Mouse (Mus musculus): ENCODE results near the gene Pcyt2. TPM values are rescaled to one million over a fixed set of nuclear protein-coding genes. Genes with fewer than 3 reads are reported as not detected.

Gene Pcyt2
- polyA plus RNA-seq, 1 experiment from 2014 or later, result 164 TPM

DNA sequence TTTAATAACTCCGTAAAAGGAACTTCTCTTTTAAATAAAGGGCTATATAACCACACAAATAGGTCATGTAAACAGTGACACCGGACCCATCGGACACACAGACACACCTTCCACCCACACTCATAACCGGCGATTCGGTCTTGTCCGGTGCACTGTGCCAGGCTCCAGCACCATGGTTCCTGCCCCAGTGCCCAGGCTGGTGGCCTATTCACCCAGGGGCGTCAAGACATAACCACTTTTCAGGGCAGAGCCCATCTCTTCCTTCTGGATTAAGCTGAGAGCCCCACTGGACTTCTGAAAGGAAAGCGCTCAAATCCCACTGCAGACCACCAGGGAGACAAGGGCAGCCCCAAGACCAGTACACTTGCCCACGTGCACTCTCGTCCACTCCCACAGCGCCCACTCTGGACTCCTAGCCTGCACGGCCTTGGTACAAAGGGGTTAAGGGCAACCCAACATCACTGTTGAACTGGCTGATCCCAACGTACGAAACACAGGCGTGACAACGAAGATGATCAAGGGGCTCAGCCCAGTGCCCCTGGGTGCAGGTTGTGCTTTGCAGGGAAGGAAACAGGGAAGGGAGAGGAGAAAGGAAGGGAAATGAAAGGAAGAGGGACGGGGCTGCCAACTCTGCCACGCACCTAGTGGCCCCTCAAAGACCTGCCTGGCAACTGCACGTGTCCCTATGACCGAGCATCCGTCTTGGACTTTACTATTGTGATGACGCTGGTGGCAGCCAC, 11.0 kb upstream of the Pcyt2 start:
- peaks cover 17% of the 10 kb centered on the region for H3K36me3 ChIP-seq (ENCODE audit: insufficient read depth, low read length)
- no peak overlapping the region for H3K4me3 ChIP-seq (ENCODE audit: low read length)
- no peak overlapping the region for H3K27ac ChIP-seq (ENCODE audit: low read length)
- H3K4me2 ChIP-seq (replicated peaks; ENCODE audit: low read depth, low read length), result no peak overlapping the region
- no peaks in the 10 kb centered on the region for H3K27me3 ChIP-seq (ENCODE audit: insufficient read depth, low read length)
- WGBS, result 93% methylated on average over 23 of the region's 23 CpGs
- H3K9me3 ChIP-seq (ENCODE audit: low read length), result no peaks in the 10 kb centered on the region
- no peak for ATAC-seq (ENCODE audit: low FRiP score, low TSS enrichment)
- H3K4me1 ChIP-seq (ENCODE audit: insufficient read depth, low read length), result peaks cover 47% of the 10 kb centered on the region
- no peak overlapping the region for H3K9ac ChIP-seq (replicated peaks; ENCODE audit: low read length)

DNA sequence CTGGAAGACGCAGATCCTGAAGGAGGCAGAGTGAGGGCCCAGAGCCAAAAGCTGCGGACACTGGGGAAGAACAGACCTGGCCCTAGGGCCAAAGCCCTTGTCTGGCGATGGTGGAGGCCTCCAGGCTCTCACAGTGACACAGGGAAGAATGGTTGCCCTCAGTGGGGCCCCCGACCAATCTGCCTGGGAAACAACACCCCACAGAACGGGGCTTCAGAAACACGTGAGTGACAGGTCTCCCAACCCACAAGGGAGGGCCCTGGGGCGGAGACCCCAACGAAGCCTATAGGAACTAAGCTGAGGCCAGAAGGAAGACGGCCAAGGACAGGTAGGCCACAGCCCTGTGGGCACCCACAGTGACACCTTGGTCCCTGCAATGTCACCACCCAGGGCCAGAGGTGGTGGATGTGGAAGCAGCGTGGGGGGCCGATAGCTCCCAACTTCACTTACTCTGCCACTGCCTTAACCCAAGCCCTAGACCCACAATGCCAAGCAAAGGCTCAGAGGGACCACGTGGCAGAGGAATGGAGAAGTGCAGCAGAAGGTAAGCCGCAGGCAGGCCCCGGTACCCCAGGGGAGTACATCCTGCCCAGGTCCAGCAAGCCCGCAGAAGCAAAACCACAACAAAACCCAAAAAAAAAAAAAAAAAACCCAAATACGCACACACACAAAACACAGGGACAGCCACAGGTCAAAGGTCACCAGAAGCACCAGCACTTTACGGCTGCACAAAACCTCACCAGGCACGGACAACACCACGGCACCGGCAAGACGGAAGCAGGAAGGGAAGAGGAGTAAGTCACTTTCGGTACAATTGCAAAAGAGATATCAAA, 9.9 kb upstream of the Pcyt2 start:
- Histone ChIP-seq H3K36me3 (ENCODE audit: insufficient read depth, low read length) (peaks cover 22% of the 10 kb centered on the region), H3K4me3 (ENCODE audit: low read length) (no peak overlapping the region), H3K4me2 (replicated peaks; ENCODE audit: low read depth, low read length) (no peak overlapping the region), H3K9me3 (ENCODE audit: low read length) (no peaks in the 10 kb centered on the region), H3K9ac (replicated peaks; ENCODE audit: low read length) (no peak overlapping the region), H3K27ac (ENCODE audit: low read length) (no peak overlapping the region), H3K4me1 (ENCODE audit: insufficient read depth, low read length) (peaks cover 48% of the 10 kb centered on the region), H3K27me3 (ENCODE audit: insufficient read depth, low read length) (no peaks in the 10 kb centered on the region)
- 83% methylated on average over 22 of the region's 22 CpGs for WGBS
- no peak for ATAC-seq (ENCODE audit: low FRiP score, low TSS enrichment)

DNA sequence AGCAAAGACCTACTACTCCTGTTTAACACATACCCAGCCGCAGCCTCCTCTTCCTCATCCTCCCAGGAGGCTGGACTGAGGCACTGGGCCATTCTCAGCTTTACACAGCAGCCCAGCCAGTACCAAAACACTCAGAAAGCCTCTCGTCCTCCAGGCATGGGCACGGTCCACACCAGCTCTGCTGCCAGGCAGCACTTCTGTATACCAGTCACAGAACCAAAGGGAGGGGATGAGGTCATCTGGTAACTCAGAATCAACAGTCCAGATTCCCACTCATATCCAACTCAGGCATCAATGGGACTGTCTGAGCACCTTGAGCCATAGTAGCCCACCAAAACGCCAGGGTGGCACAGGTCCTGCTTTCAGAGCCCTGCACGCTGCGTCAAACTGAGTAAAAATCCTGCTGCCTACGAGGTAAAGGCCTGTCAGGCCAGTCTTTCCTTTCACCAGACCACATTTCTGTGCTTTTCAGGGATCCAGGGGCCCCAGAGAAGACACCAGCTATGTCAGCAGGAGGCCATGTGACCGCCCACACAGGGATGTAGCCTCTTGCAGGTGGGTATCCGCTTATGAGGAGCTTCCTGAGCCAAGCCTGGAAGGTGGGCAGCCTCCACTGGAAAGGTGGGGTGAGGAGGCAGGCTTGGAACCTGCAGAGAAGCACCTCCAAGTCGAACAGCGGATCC, 9.2 kb upstream of the Pcyt2 start:
- WGBS, result 91% methylated on average over 11 of the region's 11 CpGs
- H3K4me3 ChIP-seq (ENCODE audit: low read length), result no peak overlapping the region
- H3K36me3 ChIP-seq (ENCODE audit: insufficient read depth, low read length), result peaks cover 23% of the 10 kb centered on the region
- H3K4me1 ChIP-seq (ENCODE audit: insufficient read depth, low read length), result peaks cover 43% of the 10 kb centered on the region
- H3K4me2 ChIP-seq (replicated peaks; ENCODE audit: low read depth, low read length), result no peak overlapping the region
- ATAC-seq (ENCODE audit: low FRiP score, low TSS enrichment), result no peak
- H3K27ac ChIP-seq (ENCODE audit: low read length), result no peak overlapping the region
- no peak overlapping the region for H3K9ac ChIP-seq (replicated peaks; ENCODE audit: low read length)
- no peaks in the 10 kb centered on the region for H3K27me3 ChIP-seq (ENCODE audit: insufficient read depth, low read length)
- no peaks in the 10 kb centered on the region for H3K9me3 ChIP-seq (ENCODE audit: low read length)

DNA sequence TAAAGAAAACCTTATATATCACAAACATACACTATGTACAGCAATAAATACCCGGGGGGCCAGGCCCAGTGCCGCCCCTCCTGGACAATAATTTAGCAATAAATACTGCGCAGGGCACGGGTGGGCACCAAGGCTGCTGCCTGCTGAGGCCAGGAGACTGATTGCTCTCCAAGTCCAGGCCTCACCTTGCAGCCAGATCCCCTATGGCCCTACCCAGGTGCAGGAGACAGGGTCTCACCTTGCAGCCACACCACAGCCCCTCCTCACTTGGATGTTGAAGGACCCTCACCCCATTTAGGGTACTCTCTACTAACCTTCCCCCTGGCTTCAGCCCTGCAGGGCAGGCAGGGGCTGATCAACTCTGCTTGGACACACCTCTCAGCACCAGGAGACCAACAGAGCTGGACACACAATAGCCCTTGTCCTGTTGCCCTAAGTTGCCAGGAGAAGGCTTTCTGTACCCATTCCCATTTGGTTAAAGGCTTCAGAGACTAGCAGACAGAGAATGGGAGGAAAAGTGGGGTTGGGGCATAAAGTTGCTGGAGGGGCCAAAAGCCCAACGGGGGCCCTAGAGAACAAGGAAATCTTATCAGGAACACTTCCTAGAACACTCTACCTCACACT, 7.5 kb upstream of the Pcyt2 start, which contains the start of gene Sirt7:
TSS of gene Sirt7 (minus strand) at position 89 of the 624 bp plus-strand sequence.
- Histone ChIP-seq H3K9ac (replicated peaks; ENCODE audit: low read length) (peak within 1 kb of the TSS; percentile 77), H3K9me3 (ENCODE audit: low read length) (no peaks in the 10 kb centered on the region), H3K36me3 (ENCODE audit: insufficient read depth, low read length) (peaks cover 38% of the 10 kb centered on the region), H3K4me1 (ENCODE audit: insufficient read depth, low read length) (peaks cover 26% of the 10 kb centered on the region), H3K4me2 (replicated peaks; ENCODE audit: low read depth, low read length) (peak within 1 kb of the TSS; percentile 96), H3K27ac (ENCODE audit: low read length) (peak within 1 kb of the TSS; percentile 74), H3K27me3 (ENCODE audit: insufficient read depth, low read length) (no peaks in the 10 kb centered on the region), H3K4me3 (ENCODE audit: low read length) (peak within 1 kb of the TSS; percentile 95)
- 22% methylated on average over 5 of the region's 5 CpGs for WGBS
- peak; percentile 29 for ATAC-seq (ENCODE audit: low FRiP score, low TSS enrichment)

DNA sequence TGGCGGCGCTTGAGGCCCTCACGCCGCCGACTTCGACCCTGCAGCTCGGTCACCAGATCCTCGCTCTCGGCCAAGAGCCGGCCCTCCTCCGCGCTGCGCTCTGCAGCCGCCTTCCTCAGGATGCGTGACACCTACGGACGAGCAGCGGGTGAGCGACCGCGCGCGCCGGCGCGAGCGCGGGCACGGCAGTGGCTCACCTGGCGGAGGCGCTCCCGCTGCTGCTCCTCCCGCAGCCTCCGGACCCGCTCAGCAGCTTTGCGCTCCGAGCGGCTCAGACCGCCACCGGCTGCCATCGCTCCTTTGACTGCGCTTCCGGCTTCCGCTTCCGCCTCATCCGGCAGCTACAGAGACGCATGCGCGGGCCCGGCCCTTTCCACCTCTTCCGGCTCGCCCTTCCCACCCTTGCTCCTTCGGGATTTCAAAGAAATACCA, 7.0 kb upstream of the Pcyt2 start:
- Histone ChIP-seq H3K4me3 (ENCODE audit: low read length) (peak overlapping the region; percentile 95), H3K9me3 (ENCODE audit: low read length) (no peaks in the 10 kb centered on the region), H3K4me2 (replicated peaks; ENCODE audit: low read depth, low read length) (peak overlapping the region; percentile 96), H3K27me3 (ENCODE audit: insufficient read depth, low read length) (no peaks in the 10 kb centered on the region), H3K36me3 (ENCODE audit: insufficient read depth, low read length) (peaks cover 43% of the 10 kb centered on the region), H3K4me1 (ENCODE audit: insufficient read depth, low read length) (peaks cover 21% of the 10 kb centered on the region), H3K9ac (replicated peaks; ENCODE audit: low read length) (peak overlapping the region; percentile 77), H3K27ac (ENCODE audit: low read length) (peak overlapping the region; percentile 74)
- ATAC-seq (ENCODE audit: low FRiP score, low TSS enrichment), result peak; percentile 82
- 0% methylated on average over 52 of the region's 53 CpGs for WGBS

DNA sequence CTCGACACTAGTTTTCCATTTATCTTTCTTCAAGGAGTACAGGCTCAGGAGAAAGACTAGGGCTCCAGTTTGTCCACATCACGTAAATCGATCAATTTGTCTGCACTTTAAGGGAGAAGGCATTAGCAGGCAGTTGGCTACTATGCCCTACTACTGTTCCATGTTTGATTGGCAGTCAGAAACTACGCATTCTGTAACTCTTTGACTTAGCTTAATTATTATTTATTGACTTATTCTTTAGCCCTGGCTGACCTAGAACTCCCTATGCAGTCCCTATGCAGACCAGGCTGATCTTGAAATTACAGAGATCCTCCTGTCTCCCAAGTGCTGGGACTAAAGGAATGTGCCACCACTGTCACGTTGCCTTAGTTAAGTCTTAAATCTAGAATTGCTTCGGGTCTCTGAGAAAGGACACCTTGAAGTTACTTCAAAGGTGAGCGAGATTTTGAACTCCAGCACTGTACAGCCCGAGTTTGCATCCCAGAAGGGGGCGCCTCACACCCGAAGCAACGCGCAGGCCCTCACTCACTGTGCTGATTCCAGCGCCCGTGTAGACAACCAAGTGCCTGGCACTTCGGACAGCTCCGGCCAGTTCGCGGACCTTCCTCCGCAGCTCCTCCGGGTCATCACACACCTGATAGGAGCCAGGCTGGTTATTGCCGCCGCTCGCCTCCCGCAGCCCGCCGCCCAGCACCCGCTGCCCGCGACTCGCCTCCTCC, 6.4 kb upstream of the Pcyt2 start:
- Histone ChIP-seq H3K9ac (replicated peaks; ENCODE audit: low read length) (peak overlapping the region; percentile 77), H3K36me3 (ENCODE audit: insufficient read depth, low read length) (peaks cover 41% of the 10 kb centered on the region), H3K27ac (ENCODE audit: low read length) (peak overlapping the region; percentile 74), H3K4me1 (ENCODE audit: insufficient read depth, low read length) (peaks cover 15% of the 10 kb centered on the region), H3K4me2 (replicated peaks; ENCODE audit: low read depth, low read length) (peak overlapping the region; percentile 96), H3K9me3 (ENCODE audit: low read length) (no peaks in the 10 kb centered on the region), H3K27me3 (ENCODE audit: insufficient read depth, low read length) (no peaks in the 10 kb centered on the region), H3K4me3 (ENCODE audit: low read length) (peak overlapping the region; percentile 95)
- 12% methylated on average over 30 of the region's 30 CpGs for WGBS
- ATAC-seq (ENCODE audit: low FRiP score, low TSS enrichment), result peak; percentile 82

DNA sequence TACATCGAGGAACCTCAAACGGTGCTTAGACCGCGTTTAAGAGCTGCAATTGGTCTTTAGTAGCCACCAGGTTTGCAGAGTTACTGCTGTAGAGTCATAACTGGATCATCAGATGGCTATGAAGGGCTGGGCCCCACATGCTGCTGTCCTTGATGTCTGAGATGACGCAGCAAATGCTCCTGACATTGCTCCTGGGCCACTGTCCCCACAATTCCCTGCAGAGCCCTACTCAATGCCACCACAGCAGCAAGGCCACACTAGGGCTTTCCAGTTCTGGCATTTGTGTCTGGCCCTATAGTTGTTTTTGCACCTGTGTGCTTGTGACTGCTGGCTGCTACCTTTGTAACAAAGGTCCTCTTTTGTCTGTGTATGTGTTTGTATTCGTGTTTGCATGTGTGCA, 5.1 kb upstream of the Pcyt2 start:
- H3K9ac ChIP-seq (replicated peaks; ENCODE audit: low read length), result no peak overlapping the region
- 86% methylated on average over 6 of the region's 6 CpGs for WGBS
- H3K27me3 ChIP-seq (ENCODE audit: insufficient read depth, low read length), result no peaks in the 10 kb centered on the region
- peaks cover 13% of the 10 kb centered on the region for H3K4me1 ChIP-seq (ENCODE audit: insufficient read depth, low read length)
- H3K27ac ChIP-seq (ENCODE audit: low read length), result no peak overlapping the region
- ATAC-seq (ENCODE audit: low FRiP score, low TSS enrichment), result no peak
- H3K4me2 ChIP-seq (replicated peaks; ENCODE audit: low read depth, low read length), result no peak overlapping the region
- no peaks in the 10 kb centered on the region for H3K9me3 ChIP-seq (ENCODE audit: low read length)
- H3K4me3 ChIP-seq (ENCODE audit: low read length), result no peak overlapping the region
- peaks cover 45% of the 10 kb centered on the region for H3K36me3 ChIP-seq (ENCODE audit: insufficient read depth, low read length)

DNA sequence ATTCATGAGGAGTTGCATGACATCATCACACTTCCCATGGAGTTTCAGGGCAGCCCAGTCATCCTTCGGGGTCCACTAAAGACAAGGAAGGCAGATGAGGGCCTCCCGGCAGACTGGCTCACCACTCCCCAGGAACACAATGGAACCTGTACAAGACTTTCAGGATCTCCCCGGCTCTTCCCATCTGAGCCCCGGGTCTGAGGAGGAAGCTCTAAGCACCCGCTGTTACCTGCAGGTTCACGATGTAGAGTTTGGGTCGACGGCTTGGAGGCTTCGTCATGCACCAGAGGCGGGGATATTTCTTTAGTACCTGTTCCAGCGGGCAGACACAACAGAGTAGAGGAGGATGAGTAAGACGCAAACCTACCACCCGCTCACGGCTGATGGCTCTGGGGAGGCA, 2.5 kb upstream of the Pcyt2 start:
- Histone ChIP-seq H3K4me3 (ENCODE audit: low read length) (no peak overlapping the region), H3K36me3 (ENCODE audit: insufficient read depth, low read length) (peaks cover 40% of the 10 kb centered on the region), H3K4me2 (replicated peaks; ENCODE audit: low read depth, low read length) (no peak overlapping the region), H3K27me3 (ENCODE audit: insufficient read depth, low read length) (no peaks in the 10 kb centered on the region), H3K27ac (ENCODE audit: low read length) (no peak overlapping the region), H3K9me3 (ENCODE audit: low read length) (no peaks in the 10 kb centered on the region), H3K9ac (replicated peaks; ENCODE audit: low read length) (no peak overlapping the region), H3K4me1 (ENCODE audit: insufficient read depth, low read length) (peaks cover 22% of the 10 kb centered on the region)
- 95% methylated on average over 14 of the region's 14 CpGs for WGBS
- ATAC-seq (ENCODE audit: low FRiP score, low TSS enrichment), result no peak

Measured in kidney, embryonic 16.5 days (tissue).